Mouse (Mus musculus) MEL (cell line): Measurements from ENCODE around the gene Apbb1ip.

Source experiments
- CTCF ChIP-seq, 3 experiments: IDR thresholded peaks in 2 of 3; conservative IDR thresholded peaks in 1 of 3; 2 replicates each; pipeline ENCODE4 v1.5.1; 2011 to 2012; ENCODE audit warnings: low read length in 3 of 3, low read depth in 2 of 3, mild to moderate bottlenecking in 2 of 3, improper control_type of control experiment in 1 of 3, inconsistent platforms in 1 of 3, mixed read lengths in 1 of 3, moderate library complexity in 1 of 3; ENCODE audit not compliant: control insufficient read depth in 1 of 3, insufficient read depth in 1 of 3, poor library complexity in 1 of 3, severe bottlenecking in 1 of 3
- POLR2A ChIP-seq, 2 experiments: IDR thresholded peaks; 2 replicates each; pipeline ENCODE4 v1.6.1; 2011 to 2012; ENCODE audit warnings: low read length in 2 of 2, mild to moderate bottlenecking in 2 of 2, control low read depth in 1 of 2, improper control_type of control experiment in 1 of 2, low read depth in 1 of 2, moderate library complexity in 1 of 2; ENCODE audit not compliant: control insufficient read depth in 1 of 2, insufficient read depth in 1 of 2, poor library complexity in 1 of 2
- RAD21 ChIP-seq: IDR thresholded peaks from 2 replicates; pipeline ENCODE4 v1.6.1; 2011; ENCODE audit warnings: mild to moderate bottlenecking, low read depth, low read length, improper control_type of control experiment

- TF ChIP-seq CTCF (IDR thresholded peaks at IDR 0.05 in 2 of 3, conservative IDR thresholded peaks at IDR 0.05 in 1 of 3; ENCODE audit: control insufficient read depth in 1 of 3, insufficient read depth in 1 of 3, low read depth in 2 of 3, low read length in 3 of 3, poor library complexity in 1 of 3, severe bottlenecking in 1 of 3) (no peak; a peak in 1 of 6 replicates), POLR2A (IDR thresholded peaks at IDR 0.05; ENCODE audit: control insufficient read depth in 1 of 2, insufficient read depth in 1 of 2, low read depth in 1 of 2, low read length in 2 of 2, poor library complexity in 1 of 2) (no peak), RAD21 (no peak)
Measured at GRCm38 (mm10) chr2:22784771-22785170, 10.9 kb downstream of the Apbb1ip start.
